Mouse (Mus musculus): ENCODE results near the gene Pimreg.

Gene Pimreg

DNA sequence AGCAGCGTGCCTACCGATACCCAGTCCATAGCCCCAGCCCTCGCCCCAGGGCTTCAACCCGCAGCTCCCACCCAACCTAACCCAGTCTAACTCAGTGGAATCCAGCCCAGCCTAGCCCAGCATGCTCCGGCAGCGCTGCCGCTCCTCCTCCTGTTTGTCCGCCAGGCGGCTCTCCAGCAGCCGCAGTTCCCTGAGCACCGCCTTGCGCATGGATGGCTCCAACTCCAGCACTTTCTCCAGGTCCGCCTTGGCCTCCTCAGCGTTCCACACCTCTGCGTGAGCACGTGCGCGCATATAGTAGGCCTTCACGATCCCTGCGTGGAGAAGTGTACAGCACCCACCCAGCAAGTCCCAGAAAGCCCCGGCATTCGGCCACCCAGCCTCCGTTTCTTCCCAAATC lies 12.7 kb upstream of the Pimreg start:
- DNase-seq (ENCODE audit: low spot score in 2 of 2), result no peak

- no peak for DNase-seq (ENCODE audit: low spot score in 2 of 2)
Observed at GRCm38 (mm10) chr11:72031353-72031752, 10.5 kb upstream of the Pimreg start.

- no peak for DNase-seq (ENCODE audit: low spot score in 2 of 2)
Observed at GRCm38 (mm10) chr11:72032091-72032490, 9.7 kb upstream of the Pimreg start.

GRCm38 (mm10) chr11:72032589-72032988 lies 9.2 kb upstream of the Pimreg start:
- DNase-seq (ENCODE audit: low spot score in 2 of 2), result no peak

DNA sequence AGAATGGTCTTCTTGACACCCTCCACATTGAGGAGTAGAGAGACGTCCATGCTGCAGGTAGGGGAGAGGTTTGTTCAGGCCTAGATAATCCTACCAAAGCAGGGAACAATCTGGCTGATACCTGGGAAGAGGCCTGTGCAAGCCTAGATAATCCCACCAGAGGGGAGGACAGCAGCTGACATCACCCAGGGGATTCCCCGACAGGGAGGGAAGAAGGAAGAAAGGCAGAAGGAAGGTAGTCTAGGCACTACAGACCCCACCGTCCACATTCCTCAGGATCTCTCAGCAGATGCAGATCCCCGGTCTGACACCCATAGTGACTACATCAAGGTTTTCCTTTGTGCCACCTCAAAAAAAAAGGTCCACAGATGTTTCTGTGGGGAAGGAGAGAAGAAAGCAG lies 4.4 kb upstream of the Pimreg start, which contains the start of gene Aipl1:
TSS of gene Aipl1 (minus strand) at position 101 of the 400 bp plus-strand sequence.
- DNase-seq (ENCODE audit: low spot score in 2 of 2), result no peak

DNA sequence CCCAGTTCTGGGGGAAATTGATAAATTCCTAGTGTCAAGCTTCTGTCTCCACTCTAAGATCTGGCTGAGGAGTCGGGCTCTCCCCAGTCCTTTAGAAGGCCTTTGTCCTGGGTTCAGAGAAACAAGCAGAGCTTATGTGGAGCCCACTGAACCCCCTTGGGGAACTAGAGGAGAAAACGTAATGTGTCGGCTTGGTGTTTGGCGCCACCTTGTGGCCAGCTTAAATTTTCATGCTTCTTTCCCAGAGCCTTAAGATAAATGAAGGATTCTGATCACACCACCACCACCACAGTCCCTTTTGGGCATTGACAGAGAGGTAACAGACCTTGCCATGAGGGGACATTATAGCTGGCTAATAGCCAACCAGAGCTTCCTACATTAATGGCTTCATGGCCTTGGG lies 3.8 kb upstream of the Pimreg start:
- DNase-seq (ENCODE audit: low spot score in 2 of 2), result peak; percentile 23 to 50

DNA sequence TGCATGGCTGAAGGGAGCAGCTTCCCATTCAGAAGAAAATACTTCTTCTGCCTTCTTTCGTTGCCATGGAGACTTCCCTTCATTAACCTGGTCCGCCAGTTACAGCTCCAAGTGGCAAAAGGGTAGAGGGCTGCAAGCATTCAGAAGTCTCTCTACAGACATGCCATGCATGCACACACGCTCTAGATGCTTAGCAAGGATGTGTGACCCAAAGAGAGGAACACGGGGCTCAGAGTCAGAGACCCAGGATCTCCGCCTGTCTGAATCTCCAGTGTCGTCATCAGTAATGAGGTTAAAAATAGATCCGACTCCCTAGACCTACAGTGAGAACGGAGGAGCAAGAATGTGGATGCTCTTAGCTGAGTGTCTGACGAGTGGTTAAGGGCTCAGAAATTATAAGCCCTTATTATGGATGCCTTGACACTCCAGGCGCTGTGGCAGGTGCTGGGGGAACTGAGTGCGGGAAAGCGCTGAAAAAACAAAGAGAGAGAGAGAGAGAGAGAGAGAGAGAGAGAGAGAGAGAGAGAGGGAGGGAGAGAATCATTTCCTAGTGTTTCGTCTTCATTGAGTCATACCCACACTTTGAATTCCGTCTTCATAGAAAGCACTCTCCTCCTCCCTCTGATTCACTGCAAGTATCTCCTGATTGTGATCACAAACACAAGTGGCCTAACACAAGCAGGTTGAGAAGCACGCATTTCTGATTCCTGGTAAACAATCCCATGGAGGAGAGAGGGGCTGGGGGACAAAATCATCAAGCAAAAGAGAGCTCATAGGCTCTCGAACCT lies 2.0 kb upstream of the Pimreg start:
- DNase-seq (ENCODE audit: low spot score in 2 of 2), result no peak

DNA sequence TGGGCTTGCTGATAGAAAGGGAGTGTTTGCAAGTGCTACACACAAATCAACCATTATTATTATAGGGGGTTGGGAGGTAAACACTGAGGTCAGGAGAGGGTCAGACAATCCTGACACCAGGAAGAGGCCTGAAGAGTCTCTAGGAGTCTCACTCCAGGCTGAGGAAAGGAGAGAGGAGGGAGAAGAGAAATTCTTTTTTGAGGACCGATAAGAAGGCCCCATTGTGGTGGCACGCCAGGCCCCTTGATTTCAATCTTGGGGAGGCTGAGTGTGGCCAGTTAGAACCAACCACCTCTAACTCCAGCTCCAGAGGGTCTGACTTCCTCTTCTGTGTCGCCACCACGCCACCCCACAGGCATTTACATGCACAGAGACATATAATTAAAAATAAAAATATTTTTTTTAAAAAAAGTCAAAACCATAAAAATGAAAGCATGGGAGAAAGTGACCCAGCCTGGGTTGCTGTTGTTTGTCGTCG lies 503 bp upstream of the Pimreg start:
- DNase-seq (ENCODE audit: low spot score in 2 of 2), result no peak

DNA sequence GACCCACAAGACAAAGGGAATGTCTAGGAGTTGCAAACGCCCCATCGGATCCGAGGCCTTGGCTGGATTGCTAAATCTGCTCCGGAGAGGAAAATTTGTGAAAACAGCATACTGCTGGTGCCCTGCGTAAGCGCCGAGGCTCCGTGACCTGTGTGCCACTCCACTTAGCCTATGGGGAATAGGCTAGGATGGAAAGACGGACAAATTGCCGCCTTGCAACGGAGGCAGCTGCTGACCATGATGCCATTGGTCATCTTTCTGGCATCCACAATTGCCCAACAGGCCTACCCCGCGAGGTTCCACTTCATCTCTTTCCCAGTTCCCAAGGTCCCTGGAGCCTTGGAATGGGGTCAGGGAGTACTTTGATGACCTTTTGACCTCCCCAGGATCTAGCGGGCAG lies 799 bp downstream of the Pimreg start:
- no peak for DNase-seq (ENCODE audit: low spot score in 2 of 2)

- DNase-seq (ENCODE audit: low spot score in 2 of 2), result no peak
Observed at GRCm38 (mm10) chr11:72044231-72044630, 2.4 kb downstream of the Pimreg start.

DNA sequence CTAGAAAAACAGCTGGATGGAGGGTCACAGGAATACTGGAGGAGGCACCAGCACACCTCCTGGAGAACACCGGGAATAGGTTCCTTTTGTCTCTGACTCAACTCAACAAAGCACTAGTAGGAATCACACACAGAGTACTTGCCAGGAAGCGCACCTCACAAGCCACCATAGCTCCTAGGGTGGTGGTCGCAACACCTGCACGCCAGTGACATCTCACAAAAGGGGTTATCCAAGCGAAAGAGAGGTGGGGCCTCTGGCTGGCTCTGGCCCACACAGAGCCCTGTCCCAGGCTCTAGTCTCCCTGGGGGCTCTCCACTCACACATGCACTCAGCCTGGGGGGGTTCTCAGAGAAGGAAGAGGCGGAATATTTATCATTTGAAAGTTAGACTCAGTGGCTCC lies 6.9 kb downstream of the Pimreg start:
- DNase-seq (ENCODE audit: low spot score in 2 of 2), result no peak

DNA sequence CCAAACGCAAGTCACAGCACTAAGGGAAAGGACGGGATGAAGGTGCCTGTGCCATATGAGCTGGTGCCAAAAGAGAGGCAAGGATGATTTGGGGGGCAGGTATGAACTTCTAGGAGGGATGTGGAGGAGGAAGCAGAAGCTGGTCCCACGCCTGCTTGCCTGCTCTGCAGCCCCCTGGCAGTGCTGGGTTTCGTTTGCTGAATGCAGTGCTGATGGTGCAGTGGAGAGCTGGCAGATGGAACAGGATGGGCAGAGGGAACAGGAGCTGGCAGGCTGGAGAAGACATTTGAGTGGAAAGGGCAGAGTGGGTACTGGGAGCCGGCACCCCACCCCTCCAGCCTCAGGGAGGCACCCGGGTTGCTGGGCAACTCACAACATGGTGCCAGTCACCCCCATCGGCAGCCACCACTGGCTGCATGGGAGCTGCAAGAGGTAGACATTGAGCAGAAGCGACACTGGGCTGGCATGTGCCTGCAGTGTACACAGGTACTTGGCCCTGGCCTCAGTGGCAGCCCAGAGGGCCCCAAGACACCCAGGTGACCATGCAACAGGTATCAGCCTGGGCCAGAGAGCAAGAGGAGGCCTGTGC lies 7.4 kb downstream of the Pimreg start:
- DNase-seq (ENCODE audit: low spot score in 2 of 2), result no peak

DNA sequence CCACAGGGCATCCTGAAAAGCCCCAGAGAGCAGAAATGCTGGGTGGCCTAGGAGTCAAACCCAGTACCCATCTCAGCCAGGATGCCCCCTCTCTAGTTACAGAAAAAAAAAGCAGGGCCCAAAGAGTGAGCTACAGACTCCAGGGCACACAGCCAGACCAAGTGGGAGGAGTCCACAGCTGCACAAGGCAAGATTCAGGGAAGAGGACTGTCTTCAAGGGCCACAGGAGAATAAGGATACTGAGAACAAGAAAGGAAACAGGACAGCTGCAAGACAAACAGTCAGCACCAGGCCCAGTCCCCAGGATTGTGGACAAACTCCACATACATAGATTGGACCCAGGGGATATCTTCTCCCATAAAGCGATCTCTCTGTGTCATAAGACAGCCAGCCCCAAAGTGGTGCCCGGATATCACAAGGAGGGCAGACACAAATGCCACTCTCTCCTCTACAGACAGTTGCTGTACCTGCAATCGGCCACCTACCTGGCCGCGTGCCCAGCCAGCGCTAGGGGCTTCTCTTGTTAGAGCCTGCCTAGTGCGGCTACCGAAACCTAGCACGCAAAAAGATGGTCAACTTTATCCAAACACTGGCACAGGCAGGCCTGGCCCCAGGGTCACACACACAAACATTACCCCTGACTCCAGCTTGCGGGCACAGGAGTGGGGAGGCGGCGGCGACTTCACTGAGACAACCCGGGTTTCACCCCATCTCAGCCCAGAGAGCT lies 8.5 kb downstream of the Pimreg start:
- DNase-seq (ENCODE audit: low spot score in 2 of 2), result no peak

GRCm38 (mm10) chr11:72050895-72051858 lies 9.3 kb downstream of the Pimreg start:
- DNase-seq (ENCODE audit: low spot score in 2 of 2), result no peak

DNA sequence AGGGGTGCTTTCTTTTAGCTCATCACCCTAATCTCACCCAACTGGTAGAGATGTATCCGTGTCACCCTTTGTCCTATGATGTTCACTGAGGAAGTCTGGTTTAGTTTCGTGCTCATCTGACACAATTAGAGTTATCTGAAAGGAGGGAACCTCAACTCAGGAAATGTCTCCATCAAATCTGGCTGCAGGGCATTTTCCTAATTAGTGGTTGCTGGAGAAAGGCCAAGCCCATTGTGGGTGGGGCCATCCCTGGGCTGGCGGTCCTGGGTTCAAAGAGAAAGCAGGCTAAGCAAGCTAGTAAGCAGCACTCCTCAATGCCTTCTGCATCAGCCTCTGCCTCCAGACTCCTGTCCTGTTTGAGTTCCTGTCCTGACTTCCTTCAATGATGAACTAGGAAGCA lies 10.4 kb downstream of the Pimreg start:
- no peak for DNase-seq (ENCODE audit: low spot score in 2 of 2)

GRCm38 (mm10) chr11:72052636-72053035 lies 10.8 kb downstream of the Pimreg start:
- DNase-seq (ENCODE audit: low spot score in 2 of 2), result peak in 1 of 2 experiments; percentile 68

DNA sequence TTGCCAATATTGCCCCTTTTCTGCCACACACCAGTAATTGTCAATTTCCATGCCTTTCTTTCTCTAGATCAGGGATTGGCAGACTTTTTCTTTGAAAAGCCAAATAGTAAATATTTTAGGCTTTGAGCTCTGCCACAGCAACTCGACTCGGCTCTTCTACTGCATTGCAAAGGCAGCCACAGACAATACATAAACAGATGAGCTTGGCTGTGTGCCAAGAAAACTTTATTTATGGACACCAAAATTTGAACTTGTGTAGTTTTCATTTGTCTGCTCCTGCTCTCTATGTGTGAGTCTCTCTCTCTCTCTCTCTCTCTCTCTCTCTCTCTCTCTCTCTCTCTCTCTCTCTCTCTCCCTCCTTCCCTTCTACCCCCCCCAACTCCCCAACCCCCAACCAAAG lies 13.3 kb downstream of the Pimreg start:
- no peak for DNase-seq (ENCODE audit: low spot score in 2 of 2)

GRCm38 (mm10) chr11:72057166-72057565 lies 15.3 kb downstream of the Pimreg start:
- DNase-seq (ENCODE audit: low spot score in 2 of 2), result no peak

DNA sequence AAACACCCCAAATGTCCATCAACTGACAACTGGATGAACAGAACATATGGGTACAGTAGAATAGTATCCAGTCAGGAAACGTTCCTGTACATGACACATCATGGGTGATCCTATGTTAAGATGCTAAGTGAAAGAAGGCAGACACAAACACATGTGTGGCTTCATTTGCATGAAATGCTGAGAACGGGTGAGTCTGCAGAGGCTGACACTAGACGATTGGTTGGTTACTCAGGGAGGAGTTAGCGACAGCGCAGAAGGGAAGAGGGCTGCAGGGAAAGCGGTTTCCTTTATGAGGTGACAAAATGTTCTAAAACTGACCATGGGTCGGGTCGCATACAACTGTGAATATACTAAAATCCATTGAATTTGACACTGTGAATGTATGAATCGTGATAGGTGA lies 18.6 kb downstream of the Pimreg start:
- DNase-seq (ENCODE audit: low spot score in 2 of 2), result no peak

GRCm38 (mm10) chr11:72061093-72061620 lies 19.3 kb downstream of the Pimreg start:
- no peak for DNase-seq (ENCODE audit: low spot score in 2 of 2)

DNA sequence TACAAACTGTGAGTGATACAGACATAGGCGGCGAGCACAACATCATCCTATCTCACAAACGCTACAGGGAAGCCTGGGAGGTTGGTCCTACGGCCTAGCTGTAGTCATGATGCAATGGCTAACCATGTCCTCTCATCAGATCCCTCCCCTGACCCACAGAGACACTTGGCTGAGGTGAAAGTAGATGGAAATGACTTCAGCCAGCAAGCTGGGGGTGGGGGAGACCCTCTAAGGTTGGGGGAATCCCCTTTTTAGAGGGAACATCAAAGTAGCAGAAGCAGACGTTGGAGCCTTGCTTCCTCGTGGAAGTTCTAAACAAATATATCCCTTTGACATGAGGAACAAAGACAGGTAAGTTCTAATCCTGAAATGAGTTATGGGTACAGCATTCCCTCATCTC lies 22.6 kb downstream of the Pimreg start:
- DNase-seq (ENCODE audit: low spot score in 2 of 2), result no peak

All from heart, adult 9 months (tissue).